Mouse (Mus musculus) small intestine, adult 2 months (tissue): ENCODE measurements around the gene Adgrb3.

Experiments used
- CTCF ChIP-seq: fragments of 200-500 bp; IDR thresholded peaks from 2 replicates; pipeline ENCODE4 v1.5.1; 2012; ENCODE audit warnings: low read depth, mild to moderate bottlenecking, control low read depth, inconsistent platforms, low read length, moderate library complexity, mixed read lengths; ENCODE audit not compliant: insufficient replicate concordance, insufficient read length; ENCODE audit errors: extremely low read depth
- POLR2A ChIP-seq: fragments of 200-500 bp; IDR thresholded peaks from 2 replicates; pipeline ENCODE4 v1.6.1; 2012; ENCODE audit warnings: low read depth, mild to moderate bottlenecking, control low read depth, inconsistent platforms, low read length, moderate library complexity

GRCm38 (mm10) chr1:25106679-25107078 lies 722.8 kb downstream of the Adgrb3 start:
- TF ChIP-seq CTCF, result no peak
- no peak for TF ChIP-seq POLR2A
